Mouse (Mus musculus): Measurements from ENCODE around the gene Eif5. TPM values are rescaled to one million over a fixed set of nuclear protein-coding genes. Genes with fewer than 3 reads are reported as not detected.

Eif5 gene
- polyA plus RNA-seq, 1 experiment from 2014 or later: 251 TPM

DNA sequence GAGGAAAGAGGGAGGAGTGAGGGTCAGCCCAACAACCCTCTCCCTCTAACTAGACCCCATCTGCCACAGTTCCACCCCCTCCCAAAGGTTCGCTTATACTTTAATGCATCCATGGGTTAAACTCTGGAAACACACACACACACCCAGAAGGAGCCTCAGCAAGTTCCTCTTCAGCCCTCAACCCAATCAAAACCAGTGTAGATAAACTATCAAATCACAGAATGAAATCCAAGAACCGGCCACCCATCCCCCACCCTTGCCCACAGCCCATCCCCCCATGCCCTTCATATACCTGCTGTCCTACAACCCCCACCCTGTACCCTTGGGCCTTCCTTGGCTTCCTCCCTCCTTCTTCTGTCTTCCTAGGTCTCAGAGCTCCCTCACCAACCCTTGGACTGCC is 16.8 kb upstream of the Eif5 start:
- POLR2A ChIA-PET: no interaction called here

DNA sequence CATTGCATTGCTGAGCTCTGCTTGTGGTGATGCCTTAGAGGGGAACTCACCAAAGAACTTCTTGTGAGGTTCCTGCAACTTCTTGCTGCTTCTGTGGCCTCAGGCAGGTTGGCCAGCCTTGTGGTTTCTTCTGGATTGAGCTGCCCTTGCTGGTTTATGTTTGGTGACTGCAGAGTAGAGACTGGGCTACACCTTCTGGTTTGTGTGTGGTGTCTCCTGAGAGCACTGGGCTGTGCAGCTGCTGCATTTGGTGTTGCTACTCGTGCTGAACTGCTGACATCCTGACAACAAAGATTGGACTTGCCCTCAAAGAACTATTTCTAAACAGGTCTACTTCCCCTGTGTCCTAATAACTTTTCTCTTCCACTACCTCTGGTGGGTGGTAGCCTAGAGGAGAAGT is 13.3 kb upstream of the Eif5 start:
- CTCF ChIA-PET: interaction anchor here (1.0 kb wide), 1 partner anchor 19 kb away, joined by 3 read pairs; no protein-coding TSS in a partner anchor
- no peaks in the 10 kb centered on the region for H3K27me3 ChIP-seq
- in situ Hi-C loops (cut with MboI; ENCODE audit: low pct_unique_long_range_greater_than_20kb): no loop called here
- ATAC-seq (no peak), DNase-seq (ENCODE audit: low read depth, low spot score) (no peak)
- TF ChIP-seq CTCF (IDR thresholded peaks at IDR 0.05): no peak
- POLR2A ChIA-PET: no interaction called here

More for the DNA sequence above, 16.8 kb upstream of the Eif5 start:
- no peaks in the 10 kb centered on the region for H3K27me3 ChIP-seq
- ATAC-seq (no peak), DNase-seq (ENCODE audit: low read depth, low spot score) (no peak)
- in situ Hi-C loops (cut with MboI; ENCODE audit: low pct_unique_long_range_greater_than_20kb): no loop called here
- no peak for TF ChIP-seq CTCF (IDR thresholded peaks at IDR 0.05)
- CTCF ChIA-PET: no interaction called here

DNA sequence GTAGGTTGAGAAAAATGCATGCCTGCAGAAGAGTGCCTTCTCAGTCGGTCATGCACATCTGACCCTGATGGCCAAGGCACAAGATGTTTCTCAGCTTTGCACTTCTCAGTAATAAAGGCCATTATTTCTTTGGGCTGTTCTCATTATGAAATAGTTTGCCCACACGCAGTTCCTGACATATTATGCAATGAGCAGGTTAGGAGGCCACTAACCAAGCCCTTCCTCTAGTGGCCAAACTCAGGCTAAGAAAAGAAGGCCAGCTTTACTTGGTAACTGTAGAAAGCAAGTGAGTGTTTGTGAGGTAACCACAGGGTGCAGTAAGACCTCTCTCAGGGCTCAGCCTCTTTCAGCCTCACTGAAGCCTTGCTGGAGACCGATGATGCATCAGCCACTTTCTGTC is 12.9 kb upstream of the Eif5 start:
- ATAC-seq: no peak
- POLR2A ChIA-PET: no interaction called here
- no peaks in the 10 kb centered on the region for H3K27me3 ChIP-seq
- DNase-seq (ENCODE audit: low read depth, low spot score): no peak
- in situ Hi-C loops (cut with MboI; ENCODE audit: low pct_unique_long_range_greater_than_20kb): no loop called here
- CTCF ChIA-PET: interaction anchor here (1.0 kb wide), 1 partner anchor 20 kb away, joined by 3 read pairs; no protein-coding TSS in a partner anchor
- TF ChIP-seq CTCF (IDR thresholded peaks at IDR 0.05): no peak

DNA sequence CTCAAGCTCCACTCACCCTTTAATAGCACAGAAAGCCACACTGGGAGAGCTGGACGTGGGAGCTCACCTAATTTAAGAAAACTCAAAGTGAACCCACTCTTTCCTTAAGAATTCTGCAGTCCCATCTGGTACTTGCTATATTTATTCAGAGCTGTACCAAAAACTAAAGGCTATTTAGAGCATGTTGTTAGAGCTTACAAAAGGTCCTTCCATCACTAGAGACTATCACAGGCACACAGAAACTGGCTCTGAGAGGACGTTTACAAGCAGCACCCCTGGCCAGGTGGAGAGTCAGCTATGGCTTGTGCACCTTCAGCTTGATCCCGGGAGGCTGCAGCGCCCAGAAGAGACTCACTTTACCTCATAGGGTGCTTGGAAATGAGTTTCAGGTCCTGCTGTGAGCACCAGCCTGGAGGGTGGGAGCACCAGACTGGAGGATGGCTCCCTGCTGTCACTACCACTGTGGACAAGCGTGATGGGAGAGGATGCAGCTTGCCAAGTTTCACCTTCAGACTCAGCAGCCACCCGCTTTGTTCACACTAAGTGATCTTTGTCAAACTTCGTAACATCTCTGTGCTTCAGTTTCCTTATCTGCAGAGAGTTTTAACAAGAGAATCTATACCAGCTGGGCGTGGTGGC is 10.1 kb upstream of the Eif5 start:
- no peak for ATAC-seq
- no peak for DNase-seq (ENCODE audit: low read depth, low spot score)
- no peak for TF ChIP-seq CTCF (IDR thresholded peaks at IDR 0.05)
- in situ Hi-C loops (cut with MboI; ENCODE audit: low pct_unique_long_range_greater_than_20kb): no loop called here
- ChIA-PET POLR2A (interaction anchor here (0.6 kb wide), 1 partner anchor 8 kb away, joined by 3 read pairs; no protein-coding TSS in a partner anchor), CTCF (interaction anchor here (1.6 kb wide), 1 partner anchor 199 kb away, joined by 3 read pairs; no protein-coding TSS in a partner anchor)
- no peaks in the 10 kb centered on the region for H3K27me3 ChIP-seq

DNA sequence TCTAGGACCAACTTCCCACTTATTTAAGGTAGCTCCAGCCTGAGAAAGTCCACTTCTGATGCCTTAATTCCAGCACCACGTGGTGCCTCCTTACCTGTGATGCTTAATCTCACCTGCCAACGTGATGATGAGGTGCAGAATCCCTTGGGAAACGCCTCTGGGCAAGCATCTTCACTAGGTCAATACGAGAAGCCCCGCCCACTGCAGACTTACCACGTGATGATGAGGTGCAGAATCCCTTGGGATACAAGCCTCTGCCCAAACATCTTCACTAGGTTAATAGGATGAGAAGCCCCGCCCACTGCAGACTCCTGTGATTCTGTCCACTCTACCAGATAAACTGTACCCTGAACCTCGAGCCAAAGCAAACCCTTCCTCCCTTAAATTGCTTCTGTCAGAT is 8.6 kb upstream of the Eif5 start:
- H3K27me3 ChIP-seq: no peaks in the 10 kb centered on the region
- POLR2A ChIA-PET: interaction anchor here (0.6 kb wide), 1 partner anchor 93 kb away, joined by 4 read pairs; no protein-coding TSS in a partner anchor
- in situ Hi-C loops (cut with MboI; ENCODE audit: low pct_unique_long_range_greater_than_20kb): no loop called here
- no peak for TF ChIP-seq CTCF (IDR thresholded peaks at IDR 0.05)
- DNase-seq (ENCODE audit: low read depth, low spot score) (no peak), ATAC-seq (no peak)
- CTCF ChIA-PET: interaction anchor here (1.6 kb wide), 1 partner anchor 200 kb away, joined by 3 read pairs; no protein-coding TSS in a partner anchor

DNA sequence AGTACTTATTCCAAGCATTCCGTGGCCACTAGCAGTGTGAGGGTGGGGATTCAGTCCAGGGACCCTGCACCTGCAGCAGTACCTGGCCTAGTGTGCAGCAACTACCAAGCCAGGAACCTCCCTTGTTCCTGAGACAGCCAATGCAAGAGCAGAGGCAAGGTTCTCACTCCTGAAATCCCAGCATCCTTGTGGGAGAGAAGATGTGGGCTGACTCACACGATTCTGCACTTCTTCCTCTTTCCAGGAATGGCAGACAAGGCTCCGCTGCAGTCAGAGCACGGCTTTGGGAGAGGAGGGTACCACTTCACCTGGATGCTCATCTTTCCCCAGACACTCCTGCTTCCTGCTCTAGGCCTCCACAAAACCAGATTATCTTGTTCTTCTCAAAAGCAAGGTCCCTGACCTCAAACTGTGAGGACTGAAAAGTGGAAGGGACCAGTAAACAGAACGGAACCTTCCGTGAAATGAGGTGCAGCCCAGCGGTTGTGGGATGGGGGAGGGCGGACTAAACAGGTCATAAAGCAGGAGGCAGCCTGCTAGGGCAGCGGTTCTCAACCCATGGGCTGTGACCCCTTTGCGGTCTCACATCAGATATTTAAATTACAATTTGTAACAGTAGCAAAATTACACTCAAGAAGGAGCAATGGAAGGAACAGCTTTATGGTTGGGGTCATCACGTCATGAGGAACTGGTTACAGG is 4.6 kb upstream of the Eif5 start:
- in situ Hi-C loops (cut with MboI; ENCODE audit: low pct_unique_long_range_greater_than_20kb): no loop called here
- ATAC-seq (no peak), DNase-seq (ENCODE audit: low read depth, low spot score) (no peak)
- no peaks in the 10 kb centered on the region for H3K27me3 ChIP-seq
- ChIA-PET POLR2A (no interaction called here), CTCF (no interaction called here)
- TF ChIP-seq CTCF (IDR thresholded peaks at IDR 0.05): no peak

DNA sequence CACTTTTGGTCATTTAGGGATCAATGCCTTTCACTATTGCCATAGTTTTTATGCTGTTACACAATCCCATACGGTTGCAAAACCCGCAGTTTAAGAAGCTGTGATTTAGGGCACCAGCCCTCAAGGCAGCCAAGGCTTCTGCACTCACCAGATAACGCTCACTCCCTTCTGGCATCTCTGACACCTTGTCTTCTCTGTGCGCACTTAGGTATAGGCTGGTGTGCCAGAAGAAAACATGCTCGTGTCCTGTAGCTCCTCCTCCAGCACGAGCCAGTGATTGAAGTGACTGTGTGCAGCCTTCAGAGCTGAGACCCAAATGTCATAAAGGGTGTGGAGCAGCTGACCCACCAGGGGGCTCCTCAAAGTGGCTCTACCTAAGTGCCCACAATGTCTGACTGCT is 2.5 kb upstream of the Eif5 start:
- DNase-seq (ENCODE audit: low read depth, low spot score) (no peak), ATAC-seq (no peak)
- CTCF ChIA-PET: interaction anchor here (1.3 kb wide), 1 partner anchor 9 kb away, joined by 3 read pairs; no protein-coding TSS in a partner anchor
- POLR2A ChIA-PET: no interaction called here
- no peaks in the 10 kb centered on the region for H3K27me3 ChIP-seq
- no peak for TF ChIP-seq CTCF (IDR thresholded peaks at IDR 0.05)
- in situ Hi-C loops (cut with MboI; ENCODE audit: low pct_unique_long_range_greater_than_20kb): no loop called here

DNA sequence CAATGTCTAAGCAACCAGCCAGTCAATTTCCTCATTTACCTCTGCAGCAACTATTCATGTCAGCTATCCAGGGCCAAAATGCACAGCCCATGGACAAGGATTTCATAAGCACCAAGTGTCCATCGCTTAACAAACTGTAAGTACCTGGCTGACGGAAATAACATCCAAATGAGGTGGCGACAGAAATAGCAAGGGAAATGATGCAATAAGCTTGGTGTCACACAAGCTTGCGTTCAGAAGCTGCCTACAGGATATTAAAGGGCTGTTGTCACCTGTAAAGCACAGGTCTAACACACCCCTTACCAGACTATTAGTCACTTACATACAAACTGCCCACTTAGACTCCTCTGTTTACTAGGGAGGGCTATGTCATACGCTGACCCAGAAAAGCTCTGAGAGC is 2.1 kb upstream of the Eif5 start:
- no peaks in the 10 kb centered on the region for H3K27me3 ChIP-seq
- CTCF ChIA-PET: interaction anchor here (1.3 to 1.5 kb wide), 3 partner anchors 9 to 110 kb away, joined by 3 read pairs; no protein-coding TSS in a partner anchor
- ATAC-seq: no peak
- no peak for TF ChIP-seq CTCF (IDR thresholded peaks at IDR 0.05)
- POLR2A ChIA-PET: no interaction called here
- no peak for DNase-seq (ENCODE audit: low read depth, low spot score)
- in situ Hi-C loops (cut with MboI; ENCODE audit: low pct_unique_long_range_greater_than_20kb): no loop called here

DNA sequence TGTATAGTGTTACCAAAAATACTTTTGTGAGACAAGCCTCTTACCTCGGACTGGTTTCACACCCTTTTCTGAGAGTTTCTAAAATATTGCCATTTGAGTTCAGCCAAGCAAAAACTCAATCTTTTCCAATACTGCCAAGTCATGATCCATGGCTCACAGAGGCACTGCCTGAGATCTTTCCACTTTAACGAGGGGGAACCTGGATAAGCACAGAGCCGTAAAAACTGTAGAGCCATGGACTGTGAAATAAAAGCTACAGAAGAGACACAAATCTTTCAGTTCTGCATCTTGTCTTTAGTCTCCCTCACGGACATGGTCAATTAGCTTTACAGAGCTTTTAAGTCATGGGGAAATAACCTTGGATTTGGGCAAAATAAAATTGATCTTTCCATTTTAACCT is 1.1 kb upstream of the Eif5 start:
- in situ Hi-C loops (cut with MboI; ENCODE audit: low pct_unique_long_range_greater_than_20kb): no loop called here
- ChIA-PET CTCF (interaction anchor here (1.4 to 1.5 kb wide), 2 partner anchors 55 to 111 kb away, joined by 3 read pairs; no protein-coding TSS in a partner anchor), POLR2A (interaction anchor here (0.8 to 1.5 kb wide), 2 partner anchors 32 to 112 kb away, joined by 3 read pairs; no protein-coding TSS in a partner anchor)
- no peak for DNase-seq (ENCODE audit: low read depth, low spot score)
- TF ChIP-seq CTCF (IDR thresholded peaks at IDR 0.05): no peak
- no peaks in the 10 kb centered on the region for H3K27me3 ChIP-seq
- ATAC-seq: no peak

DNA sequence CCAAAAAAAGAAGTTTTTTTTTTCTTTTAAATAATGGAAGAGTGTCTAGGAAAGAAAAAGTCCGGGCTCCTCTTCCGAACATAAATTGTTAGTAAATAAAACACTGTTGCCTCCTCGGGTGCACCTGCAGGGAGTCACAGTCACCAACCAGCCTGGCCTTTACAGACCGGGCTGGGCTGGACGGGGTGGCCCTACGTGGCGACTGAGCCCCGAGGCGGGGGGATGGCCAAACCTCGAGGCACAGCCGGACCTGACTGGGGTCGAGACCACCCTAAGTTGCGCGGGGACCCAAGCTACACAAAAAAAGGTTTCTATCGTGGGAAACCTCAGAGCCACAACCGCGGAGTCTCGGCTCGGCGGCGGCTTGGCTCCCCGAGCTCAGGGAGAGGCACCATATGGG is 475 bp upstream of the Eif5 start:
- no peaks in the 10 kb centered on the region for H3K27me3 ChIP-seq
- ATAC-seq: no peak
- CTCF ChIA-PET: interaction anchor here (1.4 to 1.5 kb wide), 2 partner anchors 56 to 112 kb away, joined by 3 read pairs; no protein-coding TSS in a partner anchor
- DNase-seq (ENCODE audit: low read depth, low spot score): no peak
- POLR2A ChIA-PET: interaction anchor here (0.8 to 1.5 kb wide), 2 partner anchors 32 to 112 kb away, joined by 3 read pairs; no protein-coding TSS in a partner anchor
- in situ Hi-C loops (cut with MboI; ENCODE audit: low pct_unique_long_range_greater_than_20kb): no loop called here
- TF ChIP-seq CTCF (IDR thresholded peaks at IDR 0.05): no peak
